Mouse (Mus musculus): ENCODE measurements around the gene Saa3.

- TF ChIP-seq CTCF (IDR thresholded peaks at IDR 0.05; ENCODE audit: extremely low read depth, insufficient read depth, insufficient read length, insufficient replicate concordance) (no peak), POLR2A (IDR thresholded peaks at IDR 0.05; ENCODE audit: low read depth, low read length) (no peak)
These were observed 4.0 kb upstream of the Saa3 start for GRCm38 (mm10) chr7:46719526-46719925.

All from spleen, adult 2 months (tissue).